Mouse (Mus musculus) heart, postnatal 36 days (tissue): ENCODE results near the gene Anp32b. TPM values are rescaled to one million over a fixed set of nuclear protein-coding genes. Genes with fewer than 3 reads are reported as not detected.

Source experiments
- DNase-seq, 2 experiments: peaks; one replicate each; pipeline ENCODE4 v3.0.0; 2021 to 2022
- intact Hi-C: fragments of 180-260 bp; cut with DNase I; formaldehyde crosslinking; loops from one replicate; pipeline ENCODE4 v1.15.1; 2025
- total RNA-seq, 2 experiments: library from RNA; stranded (reverse); gene quantifications; 2 replicates each; pipeline ENCODE4 v1.2.3; 2021

Gene Anp32b
- total RNA-seq, 2 experiments from 2014 or later = 56.6 to 60.9 TPM

GRCm38 (mm10) chr4:46451758-46452480, 1.2 kb downstream of the Anp32b start:
- peak; percentile 74 to 88 for DNase-seq
- intact Hi-C loops = loop anchor here (2.0 to 5.0 kb wide), 3 partner anchors 33 to 250 kb away; no protein-coding TSS in a partner anchor

- peak; percentile 50 to 61 for DNase-seq
- intact Hi-C loops = loop anchor here (2.0 to 5.0 kb wide), 2 partner anchors 32 to 250 kb away; no protein-coding TSS in a partner anchor
These were observed 1.8 kb downstream of the Anp32b start for GRCm38 (mm10) chr4:46452481-46452850.

GRCm38 (mm10) chr4:46452855-46453719, 2.4 kb downstream of the Anp32b start:
- DNase-seq = no peak
- intact Hi-C loops = loop anchor here (2.0 to 5.0 kb wide), 2 partner anchors 32 to 251 kb away; no protein-coding TSS in a partner anchor

GRCm38 (mm10) chr4:46454097-46454864, 3.6 kb downstream of the Anp32b start:
- no peak for DNase-seq
- intact Hi-C loops = loop anchor here (5.0 kb wide), 1 partner anchor 252 kb away; no protein-coding TSS in a partner anchor

- intact Hi-C loops = no loop called here
- no peak for DNase-seq
These were observed 6.1 kb downstream of the Anp32b start for GRCm38 (mm10) chr4:46456762-46457161.

- no peak for DNase-seq
- intact Hi-C loops = no loop called here
These were observed 6.5 kb downstream of the Anp32b start for GRCm38 (mm10) chr4:46457186-46457585.

- no peak for DNase-seq
- intact Hi-C loops = no loop called here
These were observed 7.7 kb downstream of the Anp32b start for GRCm38 (mm10) chr4:46458411-46458810.

GRCm38 (mm10) chr4:46463130-46463830, 12.6 kb downstream of the Anp32b start:
- peak in 1 of 2 experiments; percentile 12 for DNase-seq
- intact Hi-C loops = no loop called here

GRCm38 (mm10) chr4:46465740-46466139, 15.0 kb downstream of the Anp32b start:
- DNase-seq = no peak
- intact Hi-C loops = no loop called here

- intact Hi-C loops = no loop called here
- no peak for DNase-seq
These were observed 24.4 kb downstream of the Anp32b start for GRCm38 (mm10) chr4:46475101-46475500.

GRCm38 (mm10) chr4:46479081-46479480, 28.4 kb downstream of the Anp32b start:
- intact Hi-C loops = no loop called here
- DNase-seq = no peak

- DNase-seq = peak; percentile 78
- intact Hi-C loops = loop anchor here (2.0 to 10.0 kb wide), 2 partner anchors 33 to 291 kb away; partner anchors contain the start of gene Xpa
These were observed 35.2 kb downstream of the Anp32b start for GRCm38 (mm10) chr4:46485696-46486417.

- intact Hi-C loops = loop anchor here (10.0 kb wide), 1 partner anchor 293 kb away; the partner anchor contains the start of gene Xpa
- peak; percentile 74 for DNase-seq
These were observed 36.6 kb downstream of the Anp32b start for GRCm38 (mm10) chr4:46487348-46487747.

GRCm38 (mm10) chr4:46489028-46489925, 38.6 kb downstream of the Anp32b start, which contains the start of gene Nans:
Gene Nans, plus strand, starts transcription at chr4:46489248.
- intact Hi-C loops = loop anchor here (10.0 kb wide), 1 partner anchor 294 kb away; the partner anchor contains the start of gene Xpa
- peak; percentile 94 for DNase-seq

- no peak for DNase-seq
These were observed 42.4 kb downstream of the Anp32b start for GRCm38 (mm10) chr4:46493071-46493470.

GRCm38 (mm10) chr4:46495543-46495942, 44.8 kb downstream of the Anp32b start:
- intact Hi-C loops = no loop called here
- DNase-seq = no peak

More at GRCm38 (mm10) chr4:46493071-46493470, 42.4 kb downstream of the Anp32b start:
- intact Hi-C loops = no loop called here

- peak; percentile 80 to 87 for DNase-seq
- intact Hi-C loops = no loop called here
These were observed 46.7 kb downstream of the Anp32b start for GRCm38 (mm10) chr4:46497286-46497892.
